Mouse (Mus musculus) ES-Bruce4 (cell line): ENCODE results near the gene Arntl.

Source experiments
- CTCF ChIP-seq: IDR thresholded peaks from one replicate; pipeline ENCODE4 v1.8.1; 2011; ENCODE audit warnings: low read depth, low read length
- EP300 ChIP-seq: IDR thresholded peaks from 2 replicates; pipeline ENCODE4 v1.6.1; 2011; ENCODE audit warnings: low read depth, low read length; ENCODE audit not compliant: insufficient read depth
- POLR2A ChIP-seq: IDR thresholded peaks from one replicate; pipeline ENCODE4 v1.8.1; 2011; ENCODE audit warnings: low read length; ENCODE audit not compliant: insufficient read depth

DNA sequence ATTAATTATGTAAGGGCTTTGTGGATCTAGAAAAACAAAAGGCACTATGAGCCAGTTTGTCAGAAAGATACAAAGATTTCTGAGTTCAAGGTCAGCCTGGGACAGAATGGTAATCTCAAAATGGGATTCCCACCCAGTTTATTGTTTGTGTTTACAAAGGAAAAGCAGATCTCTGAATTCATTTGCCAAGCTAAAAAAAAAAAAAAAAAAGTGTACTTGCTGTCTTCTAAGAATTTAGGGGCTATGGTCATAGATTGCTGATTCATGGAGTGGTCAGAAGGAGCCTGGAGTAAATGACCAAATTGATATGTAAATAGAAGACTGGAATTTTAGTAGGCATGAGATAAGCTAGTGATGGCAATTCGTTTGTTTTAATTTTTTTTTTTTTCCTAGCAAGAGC is 112.9 kb downstream of the Arntl start:
- TF ChIP-seq POLR2A (no peak), CTCF (no peak), EP300 (no peak)
